Mouse (Mus musculus) lung, adult 2 months (tissue): ENCODE measurements around the gene Tmem107. TPM values are rescaled to one million over a fixed set of nuclear protein-coding genes. Genes with fewer than 3 reads are reported as not detected.
"Not testable (repeated sequence)": the region's sequence is repeated elsewhere in the genome, so short reads cannot be mapped to it uniquely, and the experiment has no call there.

Experiments
- DNase-seq: peaks from one replicate; pipeline ENCODE4 v3.0.0; 2022
- H3K4me1 ChIP-seq: fragments of 200-500 bp; 2 replicates; pipeline ENCODE4 v1.6.1; 2011; ENCODE audit warnings: low read length; ENCODE audit not compliant: control insufficient read depth, insufficient read depth
- H3K4me3 ChIP-seq: fragments of 200-500 bp; replicated peaks from 2 replicates; pipeline ENCODE3; 2011; ENCODE audit warnings: low read depth, mild to moderate bottlenecking, control low read depth, low read length; ENCODE audit errors: extremely low read depth
- CTCF ChIP-seq: fragments of 200-500 bp; IDR thresholded peaks from 2 replicates; pipeline ENCODE4 v1.5.1; 2011; ENCODE audit warnings: mild to moderate bottlenecking, low read length, control low read depth; ENCODE audit not compliant: insufficient read depth
- POLR2A ChIP-seq: fragments of 200-500 bp; IDR thresholded peaks from 2 replicates; pipeline ENCODE4 v1.6.1; 2011; ENCODE audit warnings: low read depth, mild to moderate bottlenecking, control low read depth, low read length, borderline replicate concordance; ENCODE audit errors: extremely low read depth
- WGBS: fragments of 180-500 bp; shearing (Covaris S2); methylation state at CpG from one replicate; pipeline ENCODE4 v1.1.7; 2018; 5-methylcytosine and 5-hydroxymethylcytosine counted together
- polyA plus RNA-seq: library from polyadenylated mRNA; depleted of rRNA; stranded (reverse); fragments of >200 nt; gene quantifications from 2 replicates; pipeline ENCODE4 v1.2.3, GENCODE M21; 2012

Tmem107 gene
- polyA plus RNA-seq, 1 experiment = 69.8 TPM

- 64% methylated on average over 12 of the region's 12 CpGs for WGBS
- no peak for DNase-seq
- no peak for TF ChIP-seq CTCF
- TF ChIP-seq POLR2A = no peak
Observed at GRCm38 (mm10) chr11:69089616-69090290, 19.1 kb downstream of the Tmem107 start.

GRCm38 (mm10) chr11:69090367-69090766 lies 19.8 kb downstream of the Tmem107 start:
- 46% methylated on average over 6 of the region's 6 CpGs for WGBS
- Histone ChIP-seq H3K4me3 (no peak overlapping the region), H3K4me1 (peaks cover 11% of the 10 kb centered on the region)
- TF ChIP-seq POLR2A (no peak), CTCF (no peak)
- no peak for DNase-seq

More at GRCm38 (mm10) chr11:69089616-69090290, 19.1 kb downstream of the Tmem107 start:
- Histone ChIP-seq H3K4me3 (peak overlapping the region; percentile 99), H3K4me1 (peaks cover 11% of the 10 kb centered on the region)

- Histone ChIP-seq H3K4me3 (no peak overlapping the region), H3K4me1 (peaks cover 11% of the 10 kb centered on the region)
- WGBS = 58% methylated on average over 7 of the region's 7 CpGs
- no peak for DNase-seq
- TF ChIP-seq CTCF (no peak), POLR2A (no peak)
Observed at GRCm38 (mm10) chr11:69091566-69092385, 21.2 kb downstream of the Tmem107 start.

GRCm38 (mm10) chr11:69092386-69092751 lies 21.8 kb downstream of the Tmem107 start:
- peak; percentile 93 for DNase-seq
- H3K4me1 ChIP-seq = peaks cover 11% of the 10 kb centered on the region
- no peak overlapping the region for H3K4me3 ChIP-seq
- WGBS = 9% methylated on average over 3 of the region's 3 CpGs
- TF ChIP-seq POLR2A (0 out of 2 replicates have a peak, but pooled peaks have one; percentile 17), CTCF (peak; percentile 85)

GRCm38 (mm10) chr11:69092871-69093270 lies 22.3 kb downstream of the Tmem107 start:
- H3K4me3 ChIP-seq = no peak overlapping the region
- no peak for DNase-seq
- WGBS = 78% methylated on average over 4 of the region's 4 CpGs
- H3K4me1 ChIP-seq = peaks cover 14% of the 10 kb centered on the region
- TF ChIP-seq CTCF (no peak), POLR2A (no peak)

- not testable (repeated sequence) for DNase-seq, H3K4me3 ChIP-seq
- peaks cover 21% of the 10 kb centered on the region for H3K4me1 ChIP-seq
- 87% methylated on average over 7 of the region's 7 CpGs for WGBS
Observed at GRCm38 (mm10) chr11:69093856-69094255, 23.2 kb downstream of the Tmem107 start.

- Histone ChIP-seq H3K4me3 (peak within 1 kb of the TSS; percentile 91), H3K4me1 (peaks cover 14% of the 10 kb centered on the region)
- TF ChIP-seq POLR2A (peak; percentile 99), CTCF (no peak)
- DNase-seq = peak; percentile 99
- WGBS = under 1% methylated on average over 37 of the region's 37 CpGs
Observed at GRCm38 (mm10) chr11:69094697-69095429, 24.3 kb downstream of the Tmem107 start, which contains the start of gene Per1. Gene Per1 (plus strand): TSS chr11:69095217.

GRCm38 (mm10) chr11:69095511-69096231 lies 25.1 kb downstream of the Tmem107 start:
- WGBS = under 1% methylated on average over 27 of the region's 27 CpGs
- Histone ChIP-seq H3K4me1 (peaks cover 17% of the 10 kb centered on the region), H3K4me3 (peak overlapping the region; percentile 91)
- DNase-seq = peak; percentile 76
- TF ChIP-seq POLR2A (peak; percentile 62; the same call in 1 of the 2 replicates), CTCF (no peak)
